Mouse (Mus musculus): Measurements from ENCODE around the gene Ston2.

GRCm38 (mm10) chr12:91590716-91591115 lies 197.5 kb downstream of the Ston2 start:
- TF ChIP-seq CTCF (IDR thresholded peaks at IDR 0.05; ENCODE audit: low read depth) (no peak), EP300 (IDR thresholded peaks at IDR 0.05; ENCODE audit: low read depth) (peak; percentile 42)
